9 mouse cellular contexts compared by ENCODE assay signal in the genomic region with DNA sequence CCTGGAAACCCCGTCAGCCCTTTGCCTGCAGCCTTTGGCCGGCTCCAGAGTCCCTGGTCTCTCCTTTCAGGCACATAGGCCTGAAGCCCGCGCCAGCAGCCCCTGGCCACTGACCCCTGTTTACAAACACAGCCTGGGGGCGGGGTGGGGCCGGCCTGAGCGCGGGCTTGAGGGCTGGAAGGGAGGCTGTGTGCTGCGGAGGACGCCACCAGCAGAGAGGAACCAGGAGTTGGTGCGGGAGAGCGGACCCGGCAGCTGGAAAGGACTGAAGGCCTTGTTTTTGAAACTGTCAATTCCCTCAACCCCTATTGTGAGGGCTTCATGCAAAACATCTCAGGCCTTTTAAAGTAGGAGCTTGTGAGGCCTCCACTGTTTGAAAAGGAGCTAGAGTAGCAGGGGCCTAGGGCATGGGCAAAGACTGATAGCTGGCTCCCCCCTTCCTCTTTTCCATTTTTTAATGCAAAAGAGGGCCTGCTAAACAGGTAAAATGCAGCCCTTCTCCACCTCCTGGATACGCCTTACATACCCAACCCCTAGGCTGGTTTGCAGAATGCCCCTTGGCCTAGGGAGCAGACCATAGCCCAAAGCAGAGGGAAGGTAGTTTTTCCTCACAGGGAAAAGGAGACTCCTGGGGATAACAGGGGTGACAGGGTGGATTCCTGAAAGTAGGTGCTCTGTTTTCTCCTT. TPM values are rescaled to one million over a fixed set of nuclear protein-coding genes. Genes with fewer than 3 reads are reported as not detected.
A peak's percentile ranks its signal among the peaks of the same experiment; 100 is the strongest.
DNase-seq lines count a peak whose midpoint lies in the region; ATAC-seq and TF ChIP-seq lines count a peak whose summit lies in the region.
"Had no signal": no experiment of that assay in that cellular context is flagged by ENCODE, and none has a peak within 500 bp of the region (broad histone marks: within the 10 kb centered on the region; RNA-seq: fewer than 3 reads in every experiment).

No protein-coding gene starts in this region.

- H3K27me3 ChIP-seq in lung, embryonic 14.5 days (ENCODE audit: insufficient read depth, low read length), result no peaks in the 10 kb centered on the region
- H3K27me3 ChIP-seq in forebrain, embryonic 10.5 days (ENCODE audit: poor library complexity, severe bottlenecking), result no peaks in the 10 kb centered on the region
- H3K27me3 ChIP-seq in kidney, embryonic 16.5 days (ENCODE audit: insufficient read depth, low read length), result no peaks in the 10 kb centered on the region
- no peaks in the 10 kb centered on the region for H3K27me3 ChIP-seq in midbrain, embryonic 15.5 days (replicated peaks)
- no peaks in the 10 kb centered on the region for H3K27me3 ChIP-seq in cerebellum, adult 2 months (ENCODE audit: control insufficient read depth, insufficient read depth, low read length)

- H3K9ac ChIP-seq in lung, embryonic 14.5 days, result peak overlapping the region; percentile 60
- H3K9ac ChIP-seq in kidney, embryonic 16.5 days (replicated peaks; ENCODE audit: low read length), result peak overlapping the region; percentile 76
- H3K9ac ChIP-seq in midbrain, embryonic 15.5 days, result peak overlapping the region; percentile 56

- ATAC-seq in lung, embryonic 14.5 days (ENCODE audit: insufficient read depth), result peak; percentile 71; the same call in 1 of the 2 replicates
- peak; percentile 66 for ATAC-seq in kidney, embryonic 16.5 days (ENCODE audit: low FRiP score, low TSS enrichment)
- peak; percentile 66 for ATAC-seq in midbrain, embryonic 15.5 days (replicated peaks)

- no peak for TF ChIP-seq POLR2A in cerebellum, adult 2 months (IDR thresholded peaks at IDR 0.05; ENCODE audit: borderline replicate concordance, insufficient read depth, low read length)

- 16% methylated on average over 14 of the region's 14 CpGs for WGBS in lung, embryonic 14.5 days
- WGBS in forebrain, embryonic 10.5 days, result 1% methylated on average over 14 of the region's 14 CpGs
- 20% methylated on average over 14 of the region's 14 CpGs for WGBS in kidney, embryonic 16.5 days
- 4% methylated on average over 14 of the region's 14 CpGs for WGBS in midbrain, embryonic 15.5 days
- WGBS in cerebellum, adult 2 months, result 73% methylated on average over 14 of the region's 14 CpGs

- H3K4me1 ChIP-seq in lung, embryonic 14.5 days (ENCODE audit: insufficient read depth), result peaks cover 33% of the 10 kb centered on the region
- peaks cover 80% of the 10 kb centered on the region for H3K4me1 ChIP-seq in forebrain, embryonic 10.5 days
- H3K4me1 ChIP-seq in kidney, embryonic 16.5 days (ENCODE audit: insufficient read depth, low read length), result peaks cover 71% of the 10 kb centered on the region
- peaks cover 60% of the 10 kb centered on the region for H3K4me1 ChIP-seq in midbrain, embryonic 15.5 days
- H3K4me1 ChIP-seq in cerebellum, adult 2 months (ENCODE audit: control insufficient read depth, insufficient read depth, low read length), result peaks cover 5% of the 10 kb centered on the region

- no peaks in the 10 kb centered on the region for H3K9me3 ChIP-seq in lung, embryonic 14.5 days (ENCODE audit: low read depth, low read length)
- no peaks in the 10 kb centered on the region for H3K9me3 ChIP-seq in forebrain, embryonic 10.5 days
- no peaks in the 10 kb centered on the region for H3K9me3 ChIP-seq in kidney, embryonic 16.5 days (ENCODE audit: low read length)
- no peaks in the 10 kb centered on the region for H3K9me3 ChIP-seq in midbrain, embryonic 15.5 days

- peak overlapping the region; percentile 61 for H3K27ac ChIP-seq in lung, embryonic 14.5 days (ENCODE audit: low read depth)
- H3K27ac ChIP-seq in forebrain, embryonic 10.5 days, result peak overlapping the region; percentile 99
- peak overlapping the region; percentile 89 for H3K27ac ChIP-seq in kidney, embryonic 16.5 days (ENCODE audit: low read length)
- H3K27ac ChIP-seq in midbrain, embryonic 15.5 days, result peak overlapping the region; percentile 83
- H3K27ac ChIP-seq in cerebellum, adult 2 months (ENCODE audit: insufficient read depth, low read length), result no peak overlapping the region; the same call in 1 of the 2 replicates

- TF ChIP-seq CTCF in lung, embryonic 14.5 days (IDR thresholded peaks at IDR 0.05; ENCODE audit: low read depth), result no peak
- no peak for TF ChIP-seq CTCF in cerebellum, adult 2 months (IDR thresholded peaks at IDR 0.05; ENCODE audit: borderline replicate concordance, insufficient read depth, low read depth, low read length)

- peak overlapping the region; percentile 64 for H3K4me2 ChIP-seq in lung, embryonic 14.5 days
- peak overlapping the region; percentile 53 for H3K4me2 ChIP-seq in kidney, embryonic 16.5 days (replicated peaks; ENCODE audit: low read depth, low read length)
- peak overlapping the region; percentile 63 for H3K4me2 ChIP-seq in midbrain, embryonic 15.5 days

- H3K36me3 ChIP-seq in lung, embryonic 14.5 days (ENCODE audit: insufficient read depth), result no peaks in the 10 kb centered on the region
- peaks cover 14% of the 10 kb centered on the region for H3K36me3 ChIP-seq in forebrain, embryonic 10.5 days (replicated peaks)
- H3K36me3 ChIP-seq in kidney, embryonic 16.5 days (ENCODE audit: insufficient read depth, low read length), result no peaks in the 10 kb centered on the region
- H3K36me3 ChIP-seq in midbrain, embryonic 15.5 days (replicated peaks), result no peaks in the 10 kb centered on the region

- peak overlapping the region; percentile 3 for H3K4me3 ChIP-seq in lung, embryonic 14.5 days (ENCODE audit: low read depth, low read length)
- peak overlapping the region; percentile 93 for H3K4me3 ChIP-seq in forebrain, embryonic 10.5 days
- H3K4me3 ChIP-seq in kidney, embryonic 16.5 days (ENCODE audit: low read length), result peak overlapping the region; percentile 13
- peak overlapping the region; percentile 31 for H3K4me3 ChIP-seq in midbrain, embryonic 15.5 days
- no peak overlapping the region for H3K4me3 ChIP-seq in cerebellum, adult 2 months (replicated peaks; ENCODE audit: insufficient read depth, low read depth, low read length)

- peak; percentile 68 for DNase-seq in lung, embryonic 14.5 days
- no peak for DNase-seq in lung, postnatal 36 days
- peak; percentile 91 for DNase-seq in forebrain, embryonic 10.5 days (ENCODE audit: extremely low spot score, low spot score)
- DNase-seq in adrenal gland, adult 2 months, result no peak
- DNase-seq in cerebellum, adult 2 months, result no peak
- DNase-seq in frontal cortex, adult 2 months (ENCODE audit: extremely low spot score in 1 of 2, low spot score in 1 of 2), result no peak

RNA-seq across cellular contexts. Expression of a gene that starts 3.8 kb away (rescaled TPM):
- 8.9 and 11.4 TPM in 2 replicates for polyA plus RNA-seq in lung, embryonic 14.5 days (2014; fragmentation: Nextera tagmentation; extraction: Ambion mirVana)
- 13.8 and 17.9 TPM in 2 replicates for polyA plus RNA-seq in forebrain, embryonic 10.5 days (2016; fragmentation: Nextera tagmentation; extraction: Ambion mirVana)
- 14.1 and 16.2 TPM in 2 replicates for polyA plus RNA-seq in kidney, embryonic 16.5 days (2015; fragmentation: Nextera tagmentation; extraction: Ambion mirVana)
- 8.1 and 11.8 TPM in 2 replicates for polyA plus RNA-seq in midbrain, embryonic 15.5 days (2015; fragmentation: Nextera tagmentation; extraction: Ambion mirVana)
- 1 to 10 TPM in 1 of 2 experiments, under 1 TPM in 1; 0.92 to 3.3 TPM for total RNA-seq in adrenal gland, adult 2 months (2021)
- polyA plus RNA-seq in adrenal gland, adult 2 months (2012; rRNA removed), result 0.42 and 0.70 TPM in 2 replicates
- 2.6 and 3.0 TPM in 2 replicates for polyA plus RNA-seq in cerebellum, adult 2 months (2012; rRNA removed)
- polyA plus RNA-seq in frontal cortex, adult 2 months (2012; rRNA removed), result 1.5 and 1.9 TPM in 2 replicates

RNA-seq across cellular contexts. Expression of a gene that starts 7.5 kb away (rescaled TPM):
- polyA plus RNA-seq in lung, embryonic 14.5 days (2014; fragmentation: Nextera tagmentation; extraction: Ambion mirVana), result 8.3 and 8.5 TPM in 2 replicates
- polyA plus RNA-seq in forebrain, embryonic 10.5 days (2016; fragmentation: Nextera tagmentation; extraction: Ambion mirVana), result 16.0 and 17.2 TPM in 2 replicates
- polyA plus RNA-seq in kidney, embryonic 16.5 days (2015; fragmentation: Nextera tagmentation; extraction: Ambion mirVana), result 8.8 and 9.2 TPM in 2 replicates
- 8.1 and 9.0 TPM in 2 replicates for polyA plus RNA-seq in midbrain, embryonic 15.5 days (2015; fragmentation: Nextera tagmentation; extraction: Ambion mirVana)
- 1 to 10 TPM; 2.3 to 3.8 TPM for total RNA-seq in adrenal gland, adult 2 months (2021)
- 1.8 and 3.1 TPM in 2 replicates for polyA plus RNA-seq in adrenal gland, adult 2 months (2012; rRNA removed)
- polyA plus RNA-seq in cerebellum, adult 2 months (2012; rRNA removed), result 4.8 and 5.7 TPM in 2 replicates
- 3.9 and 5.3 TPM in 2 replicates for polyA plus RNA-seq in frontal cortex, adult 2 months (2012; rRNA removed)

RNA-seq across cellular contexts. Expression of a gene that starts 13.7 kb away (rescaled TPM):
- 39.1 and 46.2 TPM in 2 replicates for polyA plus RNA-seq in lung, embryonic 14.5 days (2014; fragmentation: Nextera tagmentation; extraction: Ambion mirVana)
- polyA plus RNA-seq in forebrain, embryonic 10.5 days (2016; fragmentation: Nextera tagmentation; extraction: Ambion mirVana), result 65.0 and 68.0 TPM in 2 replicates
- 63.4 and 73.6 TPM in 2 replicates for polyA plus RNA-seq in kidney, embryonic 16.5 days (2015; fragmentation: Nextera tagmentation; extraction: Ambion mirVana)
- polyA plus RNA-seq in midbrain, embryonic 15.5 days (2015; fragmentation: Nextera tagmentation; extraction: Ambion mirVana), result 49.9 and 53.1 TPM in 2 replicates
- total RNA-seq in adrenal gland, adult 2 months (2021), result 10 to 100 TPM; 42.8 to 44.6 TPM
- polyA plus RNA-seq in adrenal gland, adult 2 months (2012; rRNA removed), result 22.6 and 23.2 TPM in 2 replicates
- 45.6 and 46.7 TPM in 2 replicates for polyA plus RNA-seq in cerebellum, adult 2 months (2012; rRNA removed)
- polyA plus RNA-seq in frontal cortex, adult 2 months (2012; rRNA removed), result 40.7 and 44.6 TPM in 2 replicates

RNA-seq across cellular contexts. Expression of a gene that starts 44.6 kb away (rescaled TPM):
- polyA plus RNA-seq in lung, embryonic 14.5 days (2014; fragmentation: Nextera tagmentation; extraction: Ambion mirVana), result not detected in 2 replicates
- not detected in 2 replicates for polyA plus RNA-seq in forebrain, embryonic 10.5 days (2016; fragmentation: Nextera tagmentation; extraction: Ambion mirVana)
- polyA plus RNA-seq in kidney, embryonic 16.5 days (2015; fragmentation: Nextera tagmentation; extraction: Ambion mirVana), result not detected in 2 replicates
- not detected in 2 replicates for polyA plus RNA-seq in midbrain, embryonic 15.5 days (2015; fragmentation: Nextera tagmentation; extraction: Ambion mirVana)
- total RNA-seq in adrenal gland, adult 2 months (2021), result not detected
- polyA plus RNA-seq in adrenal gland, adult 2 months (2012; rRNA removed), result not detected in 2 replicates
- polyA plus RNA-seq in cerebellum, adult 2 months (2012; rRNA removed), result not detected in 2 replicates
- not detected in 2 replicates for polyA plus RNA-seq in frontal cortex, adult 2 months (2012; rRNA removed)
- total RNA-seq: left cerebral cortex, postnatal 10 days had no signal

Comparison
In these comparisons a context has a peak if more than half of its experiments do, and no peak if none do; other contexts are left out.
1. DNase-seq: peak in lung, embryonic 14.5 days (single experiment) and forebrain, embryonic 10.5 days (single experiment); none in lung, postnatal 36 days (single experiment), adrenal gland, adult 2 months (single experiment), cerebellum, adult 2 months (0 of 2) and frontal cortex, adult 2 months (0 of 2).
2. Peak in every context shown above with its lines, with median percentiles within 50 percentile points of each other: ATAC-seq, H3K4me2 ChIP-seq and H3K9ac ChIP-seq.